Mouse (Mus musculus) liver, postnatal 0 days (tissue): Measurements from ENCODE around the gene Gm6525. TPM values are rescaled to one million over a fixed set of nuclear protein-coding genes. Genes with fewer than 3 reads are reported as not detected.

ENCODE experiments used
- ATAC-seq: fragments of 200-750 bp; cut with Nextera tagmentation; 2 replicates; pipeline ENCODE4 v1.8.0; 2017; ENCODE audit warnings: mild to moderate bottlenecking, moderate library complexity
- DNase-seq: peaks from one replicate; pipeline ENCODE4 v3.0.0-alpha.2; 2016
- H3K27ac ChIP-seq: fragments of 300-500 bp; sonication (generic); 2 replicates; pipeline ENCODE4 v1.5.1; 2014; ENCODE audit warnings: antibody characterized with exemption, moderate library complexity, mild to moderate bottlenecking, low read depth
- H3K27me3 ChIP-seq: fragments of 300-500 bp; sonication (generic); 2 replicates; pipeline ENCODE4 v1.6.1; 2014; ENCODE audit warnings: low read length, control low read depth, mixed read lengths; ENCODE audit not compliant: insufficient read depth
- H3K36me3 ChIP-seq: fragments of 300-500 bp; sonication (generic); replicated peaks from 2 replicates; pipeline ENCODE4 v1.6.1; 2014; ENCODE audit warnings: mild to moderate bottlenecking, control low read depth, low read length, moderate library complexity, mixed read lengths; ENCODE audit not compliant: insufficient read depth
- H3K4me1 ChIP-seq: fragments of 300-500 bp; sonication (generic); 2 replicates; pipeline ENCODE4 v1.6.1; 2014; ENCODE audit warnings: antibody characterized with exemption, mild to moderate bottlenecking, control low read depth; ENCODE audit not compliant: insufficient read depth
- H3K4me2 ChIP-seq: fragments of 300-500 bp; sonication (generic); 2 replicates; pipeline ENCODE4 v1.6.1; 2014; ENCODE audit warnings: low read depth, mild to moderate bottlenecking, low read length, moderate library complexity, mixed read lengths
- H3K4me3 ChIP-seq: fragments of 300-500 bp; sonication (generic); 2 replicates; pipeline ENCODE4 v1.5.1; 2014; ENCODE audit warnings: low read depth, low read length
- H3K9ac ChIP-seq: fragments of 300-500 bp; sonication (generic); replicated peaks from 2 replicates; pipeline ENCODE4 v1.6.1; 2014; ENCODE audit warnings: mild to moderate bottlenecking, moderate library complexity
- H3K9me3 ChIP-seq: fragments of 300-500 bp; sonication (generic); 2 replicates; pipeline ENCODE4 v1.6.1; 2016; ENCODE audit warnings: mild to moderate bottlenecking, control low read depth, low read length, mixed read lengths
- CTCF ChIP-seq: sonication (generic); IDR thresholded peaks from 2 replicates; pipeline ENCODE4 v1.5.1; 2016; ENCODE audit warnings: antibody characterized with exemption, low read depth
- EP300 ChIP-seq: IDR thresholded peaks from 2 replicates; pipeline ENCODE4 v1.6.1; 2016; ENCODE audit warnings: antibody characterized with exemption, low read depth, mild to moderate bottlenecking
- WGBS: fragments of 180-500 bp; shearing (Covaris S2); extraction: QIAGEN DNeasy Blood & Tissue Kit; methylation state at CpG from one replicate; pipeline ENCODE4 v1.1.7; 2014; ENCODE audit not compliant: insufficient replicate concordance; 5-methylcytosine and 5-hydroxymethylcytosine counted together
- polyA plus RNA-seq: library from polyadenylated mRNA; unstranded; fragments of >200 nt; fragmentation: Nextera tagmentation; extraction: Ambion mirVana; gene quantifications from 2 replicates; pipeline ENCODE4 v1.2.1, GENCODE M21; 2015

Gm6525 gene
- polyA plus RNA-seq, 1 experiment from 2014 or later, result 0.21 TPM

DNA sequence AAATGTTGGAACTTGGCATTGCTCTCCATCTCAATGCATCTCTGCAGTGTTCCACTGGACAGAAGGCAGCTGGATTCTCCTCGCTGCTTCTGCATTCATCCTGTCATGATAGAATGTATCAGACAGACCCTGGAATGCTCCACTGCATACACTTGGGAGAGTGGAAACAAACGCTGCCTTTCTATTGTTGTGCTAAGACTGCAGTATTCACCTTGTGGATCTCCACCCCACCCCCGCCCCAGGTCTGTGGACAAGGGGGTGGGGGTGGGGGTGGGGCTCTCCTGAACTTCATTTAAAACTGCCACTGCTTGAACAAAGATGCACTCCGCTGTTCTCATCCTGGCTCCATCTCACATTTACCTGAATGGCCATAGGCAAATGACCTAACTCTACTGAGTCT is 20.0 kb downstream of the Gm6525 start:
- 0 out of 2 replicates have a peak, but pooled peaks cover 2% of the 10 kb centered on the region for H3K4me1 ChIP-seq
- H3K9ac ChIP-seq, result no peak overlapping the region
- no peak for DNase-seq
- H3K27ac ChIP-seq, result no peak overlapping the region
- H3K36me3 ChIP-seq, result peaks cover 10% of the 10 kb centered on the region; the same call in 1 of the 2 replicates
- ATAC-seq, result no peak
- H3K4me2 ChIP-seq, result no peak overlapping the region
- H3K9me3 ChIP-seq, result no peaks in the 10 kb centered on the region
- no peaks in the 10 kb centered on the region for H3K27me3 ChIP-seq
- H3K4me3 ChIP-seq, result no peak overlapping the region
- WGBS, result 70% methylated on average over 4 of the region's 4 CpGs
- no peak for TF ChIP-seq CTCF
- TF ChIP-seq EP300, result no peak

DNA sequence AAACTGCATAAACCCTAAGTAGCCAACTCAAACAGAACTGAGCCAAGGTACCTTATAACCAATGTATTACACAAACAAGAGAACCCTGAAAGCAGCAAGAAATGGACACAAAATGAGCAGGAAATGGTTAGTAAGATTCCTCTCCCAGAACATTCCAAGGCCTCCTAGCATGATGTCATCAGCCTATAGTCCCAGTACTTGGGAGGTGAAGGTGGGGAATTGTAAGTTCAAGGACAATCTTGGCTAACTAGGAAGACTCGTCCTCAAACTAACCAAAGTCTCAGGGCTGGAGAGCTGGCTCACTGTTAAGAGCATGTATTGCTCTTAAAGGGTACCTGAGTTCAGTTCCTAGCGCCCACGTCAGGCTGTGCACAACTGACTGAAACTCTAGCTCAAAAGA is 24.3 kb downstream of the Gm6525 start:
- Histone ChIP-seq H3K4me1 (no peaks in the 10 kb centered on the region), H3K9me3 (no peaks in the 10 kb centered on the region), H3K9ac (no peak overlapping the region), H3K4me3 (no peak overlapping the region), H3K27me3 (no peaks in the 10 kb centered on the region), H3K27ac (no peak overlapping the region), H3K36me3 (0 out of 2 replicates have a peak, but pooled peaks cover 3% of the 10 kb centered on the region), H3K4me2 (no peak overlapping the region)
- 79% methylated on average over 3 of the region's 3 CpGs for WGBS
- TF ChIP-seq CTCF, result no peak
- no peak for TF ChIP-seq EP300
- DNase-seq (no peak), ATAC-seq (no peak)

DNA sequence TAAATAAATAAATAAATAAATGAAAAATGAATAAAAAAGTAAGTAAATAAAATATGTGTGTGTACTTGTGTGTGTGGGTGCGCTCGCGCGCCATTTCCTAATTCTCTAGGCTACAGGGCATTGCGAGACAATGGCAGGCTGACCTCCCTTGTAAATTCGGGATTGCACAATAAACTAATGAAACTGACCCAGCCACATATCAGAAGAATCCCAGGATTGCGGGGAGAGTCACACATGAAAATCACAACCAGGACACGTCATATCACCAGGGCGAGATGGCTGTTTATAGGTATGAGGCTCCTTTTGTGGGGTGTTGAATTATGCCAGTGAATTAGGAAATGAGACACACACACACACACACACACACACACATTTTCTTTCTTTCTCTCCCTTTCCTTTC is 25.6 kb downstream of the Gm6525 start:
- H3K9ac ChIP-seq, result no peak overlapping the region
- WGBS, result 91% methylated on average over 9 of the region's 9 CpGs
- ATAC-seq, result no peak

DNA sequence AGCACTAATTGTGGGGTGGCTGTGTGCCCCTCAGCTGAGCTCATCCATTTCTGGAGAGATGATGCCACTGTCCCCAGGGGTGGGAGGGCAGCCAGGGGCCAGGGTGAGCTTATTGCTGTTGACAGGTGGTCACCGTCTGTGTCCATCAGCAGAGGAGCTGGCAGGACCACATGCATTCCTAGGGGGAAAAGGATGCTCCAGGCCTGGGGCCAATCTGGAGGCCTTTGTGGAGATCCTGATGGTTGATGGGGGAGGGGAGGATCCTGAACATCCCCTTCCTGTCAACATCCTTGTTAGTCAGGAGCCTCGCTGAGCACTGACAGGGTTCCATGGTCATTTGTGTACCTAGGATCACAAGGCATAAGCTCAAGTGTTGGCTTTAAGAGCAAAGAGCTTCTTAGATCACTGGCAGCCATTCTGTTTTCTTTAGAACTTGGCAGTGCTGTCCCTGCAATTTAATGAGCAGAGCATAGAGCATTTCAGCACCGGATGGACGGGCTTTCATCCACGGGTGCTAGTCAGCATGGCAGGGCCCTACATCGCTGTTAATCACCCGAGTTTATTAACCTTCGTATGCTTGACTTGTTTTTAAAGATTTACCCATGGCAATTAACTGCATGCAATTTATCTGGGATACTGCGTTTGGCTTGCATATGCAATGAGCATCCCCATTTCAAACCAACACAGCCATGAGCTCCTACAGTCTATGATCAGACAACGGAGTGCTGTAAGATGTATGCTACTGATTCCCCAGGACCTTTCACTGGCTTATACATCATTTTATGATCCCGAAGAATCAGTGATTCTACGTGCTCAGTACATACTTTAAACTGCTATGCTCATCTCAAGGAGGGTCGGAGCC is 26.9 kb downstream of the Gm6525 start:
- 76% methylated on average over 13 of the region's 13 CpGs for WGBS
- TF ChIP-seq EP300, result no peak
- no peak for TF ChIP-seq CTCF
- no peak overlapping the region for H3K4me2 ChIP-seq
- no peaks in the 10 kb centered on the region for H3K27me3 ChIP-seq
- H3K4me1 ChIP-seq, result no peaks in the 10 kb centered on the region
- 0 out of 2 replicates have a peak, but pooled peaks cover 3% of the 10 kb centered on the region for H3K36me3 ChIP-seq
- H3K9ac ChIP-seq, result no peak overlapping the region
- H3K4me3 ChIP-seq, result no peak overlapping the region
- ATAC-seq (no peak), DNase-seq (no peak)
- no peak overlapping the region for H3K27ac ChIP-seq
- no peaks in the 10 kb centered on the region for H3K9me3 ChIP-seq

More for the DNA sequence above, 25.6 kb downstream of the Gm6525 start:
- Histone ChIP-seq H3K4me2 (no peak overlapping the region), H3K4me1 (no peaks in the 10 kb centered on the region), H3K9me3 (no peaks in the 10 kb centered on the region), H3K4me3 (no peak overlapping the region), H3K36me3 (0 out of 2 replicates have a peak, but pooled peaks cover 3% of the 10 kb centered on the region), H3K27ac (no peak overlapping the region), H3K27me3 (no peaks in the 10 kb centered on the region)
- TF ChIP-seq CTCF (no peak), EP300 (no peak)
- DNase-seq, result no peak

DNA sequence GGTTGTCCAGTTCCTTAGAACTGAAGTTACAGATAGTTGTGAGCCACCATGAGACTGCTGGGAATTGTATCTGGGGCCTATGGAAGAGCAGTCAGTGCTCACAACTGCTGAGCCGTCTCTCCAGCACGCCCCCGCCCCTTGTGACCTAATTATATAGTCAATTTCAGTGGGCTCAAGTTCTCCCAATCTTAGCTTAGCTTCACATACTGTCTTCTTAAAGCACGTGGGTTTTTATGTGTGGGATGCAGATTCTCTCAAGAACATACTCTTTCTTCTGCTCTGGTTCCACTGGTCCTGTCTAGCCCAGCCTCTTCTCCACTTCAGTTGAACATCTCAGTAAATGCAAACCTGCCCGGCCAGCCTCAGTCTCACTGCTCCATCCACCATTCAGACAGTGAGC is 30.7 kb downstream of the Gm6525 start:
- no peak for DNase-seq
- H3K27ac ChIP-seq, result no peak overlapping the region

DNA sequence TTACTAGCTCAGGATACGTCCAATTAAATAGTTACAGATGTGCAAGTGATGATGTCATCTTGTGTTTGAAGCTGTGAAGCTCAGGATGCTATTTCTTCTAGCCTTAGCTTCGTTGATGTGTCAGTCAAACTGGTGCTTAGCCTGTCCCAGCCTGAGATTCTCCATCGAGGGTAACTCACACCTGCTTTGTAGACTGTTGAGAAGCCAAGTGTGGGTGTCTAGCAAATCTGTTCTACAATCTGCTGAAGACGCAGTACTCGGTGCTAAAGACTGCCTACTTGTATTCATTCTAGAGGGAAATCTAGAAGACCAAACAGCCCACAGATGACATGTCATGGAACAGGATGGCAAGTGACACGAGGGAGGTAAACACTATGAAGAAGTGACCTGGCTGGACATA is 31.7 kb downstream of the Gm6525 start:
- no peak for ATAC-seq
- H3K36me3 ChIP-seq, result no peaks in the 10 kb centered on the region; the same call in 1 of the 2 replicates

More for the DNA sequence above, 30.7 kb downstream of the Gm6525 start:
- Histone ChIP-seq H3K36me3 (no peaks in the 10 kb centered on the region; the same call in 1 of the 2 replicates), H3K4me1 (no peaks in the 10 kb centered on the region), H3K9me3 (no peaks in the 10 kb centered on the region), H3K9ac (no peak overlapping the region), H3K4me2 (no peak overlapping the region), H3K4me3 (no peak overlapping the region), H3K27me3 (no peaks in the 10 kb centered on the region)
- no peak for TF ChIP-seq CTCF
- TF ChIP-seq EP300, result no peak
- ATAC-seq, result no peak
- 82% methylated on average over 5 of the region's 5 CpGs for WGBS

More for the DNA sequence above, 31.7 kb downstream of the Gm6525 start:
- no peak for TF ChIP-seq EP300
- no peak for TF ChIP-seq CTCF
- Histone ChIP-seq H3K9me3 (no peaks in the 10 kb centered on the region), H3K4me2 (no peak overlapping the region), H3K4me3 (no peak overlapping the region), H3K9ac (no peak overlapping the region), H3K27me3 (no peaks in the 10 kb centered on the region), H3K4me1 (no peaks in the 10 kb centered on the region), H3K27ac (no peak overlapping the region)
- DNase-seq, result no peak
- WGBS, result 79% methylated on average over 6 of the region's 6 CpGs
